Mouse (Mus musculus): ENCODE results near the gene Ccl20. TPM values are rescaled to one million over a fixed set of nuclear protein-coding genes. Genes with fewer than 3 reads are reported as not detected.

The Ccl20 gene
- polyA plus RNA-seq, 1 experiment: not detected

DNA sequence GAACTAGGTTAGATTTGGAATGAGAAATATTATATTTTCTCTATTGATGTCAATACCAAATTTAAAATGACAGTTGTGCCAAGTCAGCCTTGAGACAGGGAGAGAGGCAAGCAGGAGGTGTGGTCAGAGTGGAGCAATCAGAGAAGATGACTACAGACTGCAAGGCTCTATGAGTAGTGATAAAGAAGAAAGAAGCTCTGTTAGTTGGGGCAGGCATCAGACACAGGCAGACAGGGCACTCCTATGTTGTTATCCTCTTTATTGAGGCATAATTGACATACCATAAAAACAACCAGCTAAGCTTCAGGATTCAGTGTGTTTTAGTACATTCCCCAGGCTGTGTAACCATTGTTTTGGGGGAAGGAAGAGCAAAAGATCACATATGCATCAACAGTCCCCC lies 5.6 kb upstream of the Ccl20 start:
- no peak overlapping the region for H3K27ac ChIP-seq (ENCODE audit: insufficient read depth, low read length)
- H3K36me3 ChIP-seq (ENCODE audit: control insufficient read depth, insufficient read depth, low read length): no peaks in the 10 kb centered on the region
- no peak for TF ChIP-seq POLR2A (IDR thresholded peaks at IDR 0.05; ENCODE audit: low read depth, low read length)
- no peak for TF ChIP-seq CTCF (IDR thresholded peaks at IDR 0.05; ENCODE audit: extremely low read depth, insufficient read depth, insufficient read length, insufficient replicate concordance)
- H3K4me3 ChIP-seq (ENCODE audit: extremely low read depth, insufficient read depth, insufficient read length): no peak overlapping the region
- H3K4me1 ChIP-seq (ENCODE audit: control insufficient read depth, insufficient read depth, insufficient read length): no peaks in the 10 kb centered on the region
- DNase-seq (ENCODE audit: low read depth in 1 of 2, low spot score in 2 of 2): no peak
- H3K27me3 ChIP-seq (ENCODE audit: control insufficient read depth, insufficient read depth, low read length): no peaks in the 10 kb centered on the region

DNA sequence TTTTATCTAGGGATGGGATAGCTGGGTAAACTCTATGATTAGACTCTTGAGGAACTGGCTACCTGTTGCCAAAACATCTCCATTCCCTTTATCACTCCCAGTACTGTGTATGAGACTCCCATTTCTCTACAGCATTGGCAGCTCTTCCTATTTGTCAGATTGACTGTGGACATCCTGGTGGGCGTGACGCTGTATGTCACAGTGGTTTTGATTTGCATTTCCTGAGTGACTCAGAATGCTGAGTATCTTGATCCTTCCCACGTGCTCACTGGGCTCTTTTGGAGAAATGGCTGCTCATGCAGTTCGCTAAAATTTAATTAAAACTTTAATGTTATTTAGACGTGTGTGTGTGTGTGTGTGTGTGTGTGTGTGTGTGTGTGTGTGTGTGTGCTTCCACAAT lies 4.8 kb upstream of the Ccl20 start:
- WGBS: 52% methylated on average over 5 of the region's 5 CpGs
- TF ChIP-seq POLR2A (IDR thresholded peaks at IDR 0.05; ENCODE audit: low read depth, low read length) (no peak), CTCF (IDR thresholded peaks at IDR 0.05; ENCODE audit: extremely low read depth, insufficient read depth, insufficient read length, insufficient replicate concordance) (no peak)
- Histone ChIP-seq H3K4me3 (ENCODE audit: extremely low read depth, insufficient read depth, insufficient read length) (no peak overlapping the region), H3K27me3 (ENCODE audit: control insufficient read depth, insufficient read depth, low read length) (no peaks in the 10 kb centered on the region), H3K36me3 (ENCODE audit: control insufficient read depth, insufficient read depth, low read length) (no peaks in the 10 kb centered on the region), H3K27ac (ENCODE audit: insufficient read depth, low read length) (no peak overlapping the region), H3K4me1 (ENCODE audit: control insufficient read depth, insufficient read depth, insufficient read length) (no peaks in the 10 kb centered on the region)
- no peak for DNase-seq (ENCODE audit: low read depth in 1 of 2, low spot score in 2 of 2)

DNA sequence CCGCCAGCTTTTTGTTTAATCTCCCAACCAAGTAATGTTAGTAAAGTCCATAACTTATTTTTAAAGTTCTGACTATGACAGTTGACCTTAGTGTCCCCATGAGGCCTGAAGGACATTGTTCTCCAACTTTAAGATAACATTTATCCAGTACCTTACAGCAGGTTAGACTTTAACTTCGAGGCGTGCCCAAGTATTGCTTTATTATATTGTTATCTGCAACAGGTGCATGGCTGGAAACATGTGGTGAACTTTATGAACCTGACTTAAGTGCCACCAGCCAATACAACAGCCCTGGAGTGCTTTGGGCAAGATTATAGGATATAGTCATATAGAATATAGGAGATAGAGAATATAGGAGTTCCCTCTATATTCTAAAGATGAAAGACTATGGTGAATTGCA lies 651 bp downstream of the Ccl20 start:
- no peaks in the 10 kb centered on the region for H3K4me1 ChIP-seq (ENCODE audit: control insufficient read depth, insufficient read depth, insufficient read length)

DNA sequence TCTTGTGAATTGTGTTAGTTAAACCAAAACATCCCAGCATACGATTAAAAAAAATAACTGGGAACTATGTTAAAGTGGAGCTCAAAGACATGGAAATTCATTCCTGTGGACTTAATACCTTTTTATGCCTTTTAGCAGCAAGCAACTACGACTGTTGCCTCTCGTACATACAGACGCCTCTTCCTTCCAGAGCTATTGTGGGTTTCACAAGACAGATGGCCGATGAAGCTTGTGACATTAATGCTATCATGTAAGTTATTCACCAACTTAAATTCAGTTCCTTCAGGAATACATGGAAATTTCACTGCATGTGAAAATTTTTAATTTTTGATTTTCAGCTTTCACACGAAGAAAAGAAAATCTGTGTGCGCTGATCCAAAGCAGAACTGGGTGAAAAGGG lies 1.1 kb downstream of the Ccl20 start:
- TF ChIP-seq POLR2A (IDR thresholded peaks at IDR 0.05; ENCODE audit: low read depth, low read length) (no peak), CTCF (IDR thresholded peaks at IDR 0.05; ENCODE audit: extremely low read depth, insufficient read depth, insufficient read length, insufficient replicate concordance) (no peak)
- Histone ChIP-seq H3K27me3 (ENCODE audit: control insufficient read depth, insufficient read depth, low read length) (no peaks in the 10 kb centered on the region), H3K27ac (ENCODE audit: insufficient read depth, low read length) (no peak overlapping the region), H3K4me1 (ENCODE audit: control insufficient read depth, insufficient read depth, insufficient read length) (no peaks in the 10 kb centered on the region), H3K36me3 (ENCODE audit: control insufficient read depth, insufficient read depth, low read length) (no peaks in the 10 kb centered on the region), H3K4me3 (ENCODE audit: extremely low read depth, insufficient read depth, insufficient read length) (no peak overlapping the region)
- WGBS: 89% methylated on average over 7 of the region's 7 CpGs
- no peak for DNase-seq (ENCODE audit: low read depth in 1 of 2, low spot score in 2 of 2)

More for the DNA sequence above, 651 bp downstream of the Ccl20 start:
- H3K4me3 ChIP-seq (ENCODE audit: extremely low read depth, insufficient read depth, insufficient read length): no peak overlapping the region
- no peaks in the 10 kb centered on the region for H3K27me3 ChIP-seq (ENCODE audit: control insufficient read depth, insufficient read depth, low read length)
- H3K27ac ChIP-seq (ENCODE audit: insufficient read depth, low read length): no peak overlapping the region
- H3K36me3 ChIP-seq (ENCODE audit: control insufficient read depth, insufficient read depth, low read length): no peaks in the 10 kb centered on the region
- DNase-seq (ENCODE audit: low read depth in 1 of 2, low spot score in 2 of 2): no peak
- no peak for TF ChIP-seq CTCF (IDR thresholded peaks at IDR 0.05; ENCODE audit: extremely low read depth, insufficient read depth, insufficient read length, insufficient replicate concordance)
- no peak for TF ChIP-seq POLR2A (IDR thresholded peaks at IDR 0.05; ENCODE audit: low read depth, low read length)
- WGBS: 89% methylated on average over 3 of the region's 3 CpGs

DNA sequence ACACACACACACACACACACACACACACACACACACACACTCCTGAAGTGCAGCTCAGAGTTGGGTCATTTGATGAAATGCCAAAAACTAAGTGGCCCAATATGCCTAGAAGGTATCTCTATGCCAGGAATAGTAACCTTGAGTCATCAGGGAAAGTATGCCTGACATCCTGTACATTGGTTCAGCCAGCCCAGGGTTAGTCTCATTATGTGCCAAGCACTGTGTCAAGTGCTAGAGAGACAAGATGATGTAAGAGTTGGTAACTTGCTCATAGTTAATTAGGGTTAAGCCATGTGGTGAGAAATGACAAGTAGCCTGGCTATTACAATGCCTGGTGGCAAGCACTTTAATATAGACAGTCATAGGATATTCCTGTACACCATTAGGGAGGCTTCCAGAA lies 3.3 kb downstream of the Ccl20 start:
- H3K4me3 ChIP-seq (ENCODE audit: extremely low read depth, insufficient read depth, insufficient read length): no peak overlapping the region

DNA sequence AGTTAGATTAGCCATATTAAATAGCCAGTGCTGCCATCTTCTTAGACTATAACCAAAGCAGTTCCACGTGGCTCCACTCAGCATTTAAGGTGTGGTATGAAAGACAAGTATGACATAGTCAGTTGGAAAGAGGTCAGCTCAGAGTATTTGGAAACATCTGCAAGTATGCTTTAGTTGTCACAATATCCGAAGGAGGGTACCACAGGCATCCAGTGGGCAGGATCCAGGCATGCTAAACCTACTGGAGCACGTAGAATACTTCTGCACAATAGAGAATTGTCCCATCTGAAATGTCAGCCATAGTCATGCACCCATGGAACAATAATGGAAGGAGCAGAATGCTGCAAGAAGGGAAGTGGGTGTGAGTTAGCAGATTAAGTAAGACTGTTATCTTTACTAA lies 3.7 kb downstream of the Ccl20 start:
- no peak overlapping the region for H3K4me3 ChIP-seq (ENCODE audit: extremely low read depth, insufficient read depth, insufficient read length)
- no peak overlapping the region for H3K27ac ChIP-seq (ENCODE audit: insufficient read depth, low read length)
- no peaks in the 10 kb centered on the region for H3K27me3 ChIP-seq (ENCODE audit: control insufficient read depth, insufficient read depth, low read length)
- H3K4me1 ChIP-seq (ENCODE audit: control insufficient read depth, insufficient read depth, insufficient read length): no peaks in the 10 kb centered on the region
- DNase-seq (ENCODE audit: low read depth in 1 of 2, low spot score in 2 of 2): no peak
- H3K36me3 ChIP-seq (ENCODE audit: control insufficient read depth, insufficient read depth, low read length): no peaks in the 10 kb centered on the region
- WGBS: 65% methylated on average over 3 of the region's 3 CpGs
- TF ChIP-seq CTCF (IDR thresholded peaks at IDR 0.05; ENCODE audit: extremely low read depth, insufficient read depth, insufficient read length, insufficient replicate concordance): no peak
- TF ChIP-seq POLR2A (IDR thresholded peaks at IDR 0.05; ENCODE audit: low read depth, low read length): no peak

More for the DNA sequence above, 3.3 kb downstream of the Ccl20 start:
- no peaks in the 10 kb centered on the region for H3K27me3 ChIP-seq (ENCODE audit: control insufficient read depth, insufficient read depth, low read length)
- H3K27ac ChIP-seq (ENCODE audit: insufficient read depth, low read length): no peak overlapping the region
- no peaks in the 10 kb centered on the region for H3K4me1 ChIP-seq (ENCODE audit: control insufficient read depth, insufficient read depth, insufficient read length)
- no peak for TF ChIP-seq POLR2A (IDR thresholded peaks at IDR 0.05; ENCODE audit: low read depth, low read length)
- TF ChIP-seq CTCF (IDR thresholded peaks at IDR 0.05; ENCODE audit: extremely low read depth, insufficient read depth, insufficient read length, insufficient replicate concordance): no peak
- H3K36me3 ChIP-seq (ENCODE audit: control insufficient read depth, insufficient read depth, low read length): no peaks in the 10 kb centered on the region
- DNase-seq (ENCODE audit: low read depth in 1 of 2, low spot score in 2 of 2): no peak

DNA sequence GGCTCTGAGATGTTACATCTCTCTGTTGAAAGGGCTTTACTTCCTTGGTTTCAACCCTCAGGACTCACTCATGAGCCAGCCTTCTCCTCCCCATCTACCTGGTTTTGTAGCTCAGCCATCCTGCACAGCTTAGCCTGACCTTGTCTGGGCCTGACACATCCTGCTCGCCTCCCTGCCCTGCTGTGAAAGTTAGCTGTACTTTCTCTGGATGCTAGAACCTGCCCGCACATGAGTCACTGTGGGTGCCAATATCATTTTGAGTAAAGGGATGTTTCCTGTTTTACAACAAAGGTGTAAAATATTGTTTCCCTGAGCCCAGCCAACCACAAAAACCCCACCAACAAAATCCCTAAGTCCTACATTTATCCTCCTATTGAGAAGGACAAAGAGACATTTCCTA lies 6.6 kb downstream of the Ccl20 start:
- no peak for DNase-seq (ENCODE audit: low read depth in 1 of 2, low spot score in 2 of 2)
- H3K27me3 ChIP-seq (ENCODE audit: control insufficient read depth, insufficient read depth, low read length): no peaks in the 10 kb centered on the region
- no peak overlapping the region for H3K27ac ChIP-seq (ENCODE audit: insufficient read depth, low read length)
- TF ChIP-seq POLR2A (IDR thresholded peaks at IDR 0.05; ENCODE audit: low read depth, low read length) (no peak), CTCF (IDR thresholded peaks at IDR 0.05; ENCODE audit: extremely low read depth, insufficient read depth, insufficient read length, insufficient replicate concordance) (no peak)
- no peaks in the 10 kb centered on the region for H3K4me1 ChIP-seq (ENCODE audit: control insufficient read depth, insufficient read depth, insufficient read length)
- WGBS: 87% methylated on average over 2 of the region's 2 CpGs
- H3K4me3 ChIP-seq (ENCODE audit: extremely low read depth, insufficient read depth, insufficient read length): no peak overlapping the region
- no peaks in the 10 kb centered on the region for H3K36me3 ChIP-seq (ENCODE audit: control insufficient read depth, insufficient read depth, low read length)
